Mouse (Mus musculus): ENCODE data around the gene Pira2. TPM values are rescaled to one million over a fixed set of nuclear protein-coding genes. Genes with fewer than 3 reads are reported as not detected.
"Not testable (repeated sequence)": the region's sequence is repeated elsewhere in the genome, so short reads cannot be mapped to it uniquely, and the experiment has no call there.

The Pira2 gene
- total RNA-seq (2015; ENCODE audit: low replicate concordance) (11.3 and 12.5 TPM in 2 replicates), total RNA-seq (2017; ENCODE audit: low replicate concordance) (7.4 and 7.9 TPM in 2 replicates)

DNA sequence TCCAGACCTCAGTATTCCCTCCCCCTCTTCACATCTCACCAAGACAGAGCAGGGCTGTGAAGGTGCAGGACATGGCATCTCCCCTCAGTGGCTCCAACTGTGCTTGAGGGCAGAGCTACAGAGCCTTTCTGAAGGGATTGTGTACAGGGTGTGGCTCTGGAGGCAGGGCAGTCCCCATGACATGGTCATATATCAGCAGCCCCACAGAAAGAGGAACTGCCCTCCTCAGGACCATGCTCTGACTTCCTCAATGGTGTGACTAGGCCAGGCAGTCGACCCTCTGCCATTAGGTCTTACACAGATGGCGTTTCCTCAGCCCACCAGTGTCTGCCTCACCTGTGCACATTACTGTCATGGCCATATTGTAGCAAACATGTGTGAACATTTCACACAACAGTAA is at the start of gene Pira2:
Gene Pira2 (minus strand): TSS at position 101 of the 400 bp plus-strand sequence.
- ATAC-seq (replicated peaks; ENCODE audit: low FRiP score, poor library complexity, severe bottlenecking), result not testable (repeated sequence)

DNA sequence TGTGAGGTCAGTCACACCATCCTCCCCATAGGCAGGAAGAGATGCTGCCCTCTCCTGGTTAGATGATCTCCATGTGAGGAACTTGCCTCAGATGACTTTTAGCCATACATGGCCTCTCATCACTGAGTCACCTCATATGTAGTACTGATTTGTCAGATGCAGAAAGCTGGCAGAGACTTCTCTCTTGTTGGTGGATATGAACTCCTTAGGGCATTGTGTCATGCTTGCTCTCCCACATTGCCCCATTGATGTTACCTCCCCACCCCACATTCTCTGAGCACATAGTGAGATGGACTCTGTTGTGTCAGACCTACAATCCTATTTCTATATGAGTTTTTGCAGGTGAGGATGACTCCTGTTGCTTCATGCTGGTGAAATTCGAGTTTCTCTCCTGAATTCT is 30.2 kb upstream of the Pira2 start:
- ATAC-seq (replicated peaks; ENCODE audit: low FRiP score, poor library complexity, severe bottlenecking), result not testable (repeated sequence)

DNA sequence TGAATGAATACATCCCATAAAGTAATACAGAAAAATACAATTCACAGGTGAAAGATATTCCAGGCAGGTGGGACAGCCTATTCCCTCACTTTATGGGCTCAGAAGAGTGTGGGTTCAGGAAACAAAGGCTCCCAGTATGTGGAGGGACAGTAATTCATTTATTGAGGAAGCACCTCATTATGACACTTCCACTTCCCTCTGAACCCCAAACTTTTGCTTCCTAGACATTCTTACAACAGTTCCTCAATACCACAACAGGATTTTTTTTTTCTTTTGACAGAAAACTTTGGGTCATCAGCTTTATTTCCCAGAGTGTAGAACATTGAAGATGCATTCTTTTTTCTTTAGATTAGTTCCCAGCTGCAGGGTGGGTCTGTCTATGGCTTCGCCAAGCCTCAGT is 7.0 kb downstream of the Pira2 start:
- ATAC-seq (replicated peaks; ENCODE audit: low FRiP score, poor library complexity, severe bottlenecking), result not testable (repeated sequence)

DNA sequence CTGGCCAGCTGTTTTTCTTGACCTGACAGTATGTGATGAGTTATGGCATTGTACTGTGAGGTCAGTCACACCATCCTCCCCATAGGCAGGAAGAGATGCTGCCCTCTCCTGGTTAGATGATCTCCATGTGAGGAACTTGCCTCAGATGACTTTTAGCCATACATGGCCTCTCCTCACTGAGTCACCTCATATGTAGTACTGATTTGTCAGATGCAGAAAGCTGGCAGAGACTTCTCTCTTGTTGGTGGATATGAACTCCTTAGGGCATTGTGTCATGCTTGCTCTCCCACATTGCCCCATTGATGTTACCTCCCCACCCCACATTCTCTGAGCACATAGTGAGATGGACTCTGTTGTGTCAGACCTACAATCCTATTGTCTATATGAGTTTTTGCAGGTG is 14.2 kb downstream of the Pira2 start:
- not testable (repeated sequence) for ATAC-seq (replicated peaks; ENCODE audit: low FRiP score, poor library complexity, severe bottlenecking)

DNA sequence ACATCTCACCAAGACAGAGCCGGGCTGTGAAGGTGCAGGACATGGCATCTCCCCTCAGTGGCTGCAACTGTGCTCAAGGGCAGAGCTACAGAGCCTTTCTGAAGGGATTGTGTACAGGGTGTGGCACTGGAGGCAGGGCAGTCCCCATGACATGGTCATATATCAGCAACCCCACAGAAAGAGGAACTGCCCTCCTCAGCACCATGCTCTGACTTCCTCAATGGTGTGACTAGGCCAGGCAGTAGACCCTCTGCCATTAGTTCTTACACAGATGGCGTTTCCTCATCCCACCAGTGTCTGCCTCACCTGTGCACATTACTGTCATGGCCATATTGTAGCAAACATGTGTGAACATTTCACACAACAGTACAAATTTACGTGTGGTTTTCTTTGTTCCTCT is 19.3 kb downstream of the Pira2 start, which contains the start of gene Gm15448:
Gene Gm15448 (minus strand): TSS at position 89 of the 400 bp plus-strand sequence.
- ATAC-seq (replicated peaks; ENCODE audit: low FRiP score, poor library complexity, severe bottlenecking), result not testable (repeated sequence)

DNA sequence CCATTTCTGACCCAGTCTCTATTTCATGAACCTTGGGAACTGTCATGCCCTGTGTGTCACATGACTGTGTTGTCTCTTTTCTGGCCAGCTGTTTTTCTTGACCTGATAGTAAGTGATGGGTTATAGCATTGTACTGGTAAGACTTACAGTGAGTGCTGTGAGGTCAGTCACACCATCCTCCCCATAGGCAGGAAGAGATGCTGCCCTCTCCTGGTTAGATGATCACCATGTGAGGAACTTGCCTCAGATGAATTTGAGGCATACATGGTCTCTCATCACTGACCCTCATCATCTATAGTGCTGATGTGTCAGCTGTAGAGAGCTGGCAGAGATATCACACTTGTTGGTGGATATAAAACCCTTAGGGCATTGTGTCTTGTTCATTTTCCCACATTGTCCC is 32.9 kb downstream of the Pira2 start:
- not testable (repeated sequence) for ATAC-seq (replicated peaks; ENCODE audit: low FRiP score, poor library complexity, severe bottlenecking)

DNA sequence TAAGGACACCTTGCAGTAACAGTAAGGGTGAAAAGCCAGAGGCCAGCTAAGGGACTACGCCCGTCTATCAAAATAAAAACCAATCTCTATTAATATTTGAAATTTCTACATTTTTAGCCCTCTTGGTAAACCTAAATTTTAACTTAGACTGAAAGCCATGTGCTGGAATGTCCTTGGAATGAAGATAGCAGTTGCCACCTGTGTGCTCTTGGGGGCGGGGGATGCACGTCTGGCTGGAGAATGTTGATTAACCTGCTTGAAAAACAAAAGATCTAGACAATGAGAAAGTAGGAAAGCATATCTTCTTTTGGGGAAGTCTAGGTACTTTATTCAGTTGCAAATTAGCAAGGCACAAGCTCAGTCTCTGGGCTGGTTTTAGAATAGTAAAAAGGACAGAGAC is 41.9 kb downstream of the Pira2 start:
- not testable (repeated sequence) for ATAC-seq (replicated peaks; ENCODE audit: low FRiP score, poor library complexity, severe bottlenecking)

DNA sequence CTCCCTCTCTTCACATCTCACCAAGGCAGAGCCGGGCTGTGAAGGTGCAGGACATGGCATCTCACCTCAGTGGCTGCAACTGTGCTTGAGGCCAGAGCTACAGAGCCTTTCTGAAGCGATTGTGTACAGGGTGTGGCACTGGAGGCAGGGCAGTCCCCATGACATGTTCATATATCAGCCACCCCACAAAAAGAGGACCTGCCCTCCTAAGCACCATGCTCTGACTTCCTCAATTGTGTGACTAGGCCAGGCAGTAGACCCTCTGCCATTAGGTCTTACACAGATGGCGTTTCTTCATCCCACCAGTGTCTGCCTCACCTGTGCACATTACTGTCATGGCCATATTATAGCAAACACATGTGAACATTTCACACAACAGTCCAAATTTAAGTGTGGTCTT is 44.9 kb downstream of the Pira2 start:
- not testable (repeated sequence) for ATAC-seq (replicated peaks; ENCODE audit: low FRiP score, poor library complexity, severe bottlenecking)

DNA sequence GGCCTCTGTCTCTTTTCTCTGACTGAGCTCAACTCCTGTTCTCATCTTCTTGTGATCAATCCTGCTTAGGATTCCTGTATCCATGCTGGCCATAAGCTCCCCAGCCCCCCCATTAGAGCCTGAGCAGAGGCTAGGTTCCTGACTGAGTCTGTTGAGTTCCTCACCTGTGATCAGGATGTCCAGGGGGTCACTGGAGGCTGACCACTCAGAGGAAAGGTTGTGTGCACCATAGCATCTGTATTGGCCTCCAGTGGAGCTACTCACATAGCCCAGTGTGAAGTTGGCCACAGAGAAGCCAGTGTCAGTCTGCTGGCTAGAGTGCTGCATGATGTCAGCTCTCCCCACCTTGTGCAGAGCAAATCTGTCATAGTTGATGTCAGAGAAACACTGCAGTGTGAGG is 48.6 kb downstream of the Pira2 start:
- not testable (repeated sequence) for ATAC-seq (replicated peaks; ENCODE audit: low FRiP score, poor library complexity, severe bottlenecking)

Other genes starting within 250 kb of the Pira2 start
- gene Oscar, start 228.9 kb downstream of the Pira2 start, total RNA-seq (2015; ENCODE audit: low replicate concordance), result not detected in 2 replicates
- gene Oscar, start 228.9 kb downstream of the Pira2 start, total RNA-seq (2017; ENCODE audit: low replicate concordance), result not detected in 2 replicates
- 136 and 146 TPM in 2 replicates for gene Ndufa3, start 227.7 kb downstream of the Pira2 start, total RNA-seq (2015; ENCODE audit: low replicate concordance)
- 46.0 and 54.0 TPM in 2 replicates for gene Ndufa3, start 227.7 kb downstream of the Pira2 start, total RNA-seq (2017; ENCODE audit: low replicate concordance)
- gene Tfpt, start 215.1 kb downstream of the Pira2 start, total RNA-seq (2015; ENCODE audit: low replicate concordance), result 4.2 and 4.6 TPM in 2 replicates
- 15.4 and 15.5 TPM in 2 replicates for gene Tfpt, start 215.1 kb downstream of the Pira2 start, total RNA-seq (2017; ENCODE audit: low replicate concordance)
- gene Prpf31, start 215.1 kb downstream of the Pira2 start, total RNA-seq (2015; ENCODE audit: low replicate concordance), result 8.8 and 10.4 TPM in 2 replicates
- gene Prpf31, start 215.1 kb downstream of the Pira2 start, total RNA-seq (2017; ENCODE audit: low replicate concordance), result 9.5 and 16.4 TPM in 2 replicates
- gene Cnot3, start 199.8 kb downstream of the Pira2 start, total RNA-seq (2015; ENCODE audit: low replicate concordance), result 80.9 and 94.9 TPM in 2 replicates
- gene Cnot3, start 199.8 kb downstream of the Pira2 start, total RNA-seq (2017; ENCODE audit: low replicate concordance), result 15.2 and 20.4 TPM in 2 replicates
- 1.5 and 5.0 TPM in 2 replicates for gene Leng1, start 179.2 kb downstream of the Pira2 start, total RNA-seq (2015; ENCODE audit: low replicate concordance)
- 1.7 and 2.6 TPM in 2 replicates for gene Leng1, start 179.2 kb downstream of the Pira2 start, total RNA-seq (2017; ENCODE audit: low replicate concordance)
- gene Tmc4, start 167.5 kb downstream of the Pira2 start, total RNA-seq (2015; ENCODE audit: low replicate concordance), result 0.63 TPM in 1 of 2 replicates, not detected in the other
- gene Tmc4, start 167.5 kb downstream of the Pira2 start, total RNA-seq (2017; ENCODE audit: low replicate concordance), result 2.1 and 3.6 TPM in 2 replicates
- 1.2 and 7.9 TPM in 2 replicates for gene Tsen34, start 152.2 kb downstream of the Pira2 start, total RNA-seq (2015; ENCODE audit: low replicate concordance)
- gene Tsen34, start 152.2 kb downstream of the Pira2 start, total RNA-seq (2017; ENCODE audit: low replicate concordance), result 1.3 and 3.2 TPM in 2 replicates
- 22.8 and 27.7 TPM in 2 replicates for gene Mboat7, start 151.5 kb downstream of the Pira2 start, total RNA-seq (2015; ENCODE audit: low replicate concordance)
- 6.1 and 8.4 TPM in 2 replicates for gene Mboat7, start 151.5 kb downstream of the Pira2 start, total RNA-seq (2017; ENCODE audit: low replicate concordance)
- 418 and 419 TPM in 2 replicates for gene Rps9, start 141.1 kb downstream of the Pira2 start, total RNA-seq (2015; ENCODE audit: low replicate concordance)
- 230 and 442 TPM in 2 replicates for gene Rps9, start 141.1 kb downstream of the Pira2 start, total RNA-seq (2017; ENCODE audit: low replicate concordance)
- 44.4 and 48.7 TPM in 2 replicates for gene Pirb, start 124.7 kb downstream of the Pira2 start, total RNA-seq (2015; ENCODE audit: low replicate concordance)
- 10.7 and 16.3 TPM in 2 replicates for gene Pirb, start 124.7 kb downstream of the Pira2 start, total RNA-seq (2017; ENCODE audit: low replicate concordance)
- 2.1 TPM in 1 of 2 replicates, not detected in the other for gene Gm15448, start 19.4 kb downstream of the Pira2 start, total RNA-seq (2015; ENCODE audit: low replicate concordance)
- 1.6 and 3.8 TPM in 2 replicates for gene Gm15448, start 19.4 kb downstream of the Pira2 start, total RNA-seq (2017; ENCODE audit: low replicate concordance)
- 7.5 and 8.8 TPM in 2 replicates for gene Gm14548, start 53.1 kb upstream of the Pira2 start, total RNA-seq (2015; ENCODE audit: low replicate concordance)
- gene Gm14548, start 53.1 kb upstream of the Pira2 start, total RNA-seq (2017; ENCODE audit: low replicate concordance), result 7.4 and 8.4 TPM in 2 replicates
- 13.6 and 20.8 TPM in 2 replicates for gene Lilra6, start 70.5 kb upstream of the Pira2 start, total RNA-seq (2015; ENCODE audit: low replicate concordance)
- gene Lilra6, start 70.5 kb upstream of the Pira2 start, total RNA-seq (2017; ENCODE audit: low replicate concordance), result 3.1 and 3.9 TPM in 2 replicates
- gene Lair1, start 218.2 kb upstream of the Pira2 start, total RNA-seq (2015; ENCODE audit: low replicate concordance), result 16.5 and 25.6 TPM in 2 replicates
- gene Lair1, start 218.2 kb upstream of the Pira2 start, total RNA-seq (2017; ENCODE audit: low replicate concordance), result 9.6 and 13.4 TPM in 2 replicates

All from erythroblast, adult 5-6 weeks (primary cell).